Mouse (Mus musculus) CH12.LX (cell line): Measurements from ENCODE around the gene Sh3d21.

Experiments used
- POLR2A ChIP-seq: IDR thresholded peaks from 2 replicates; pipeline ENCODE4 v1.6.1; 2011; ENCODE audit warnings: low read depth, mild to moderate bottlenecking, improper control_type of control experiment, low read length
- POLR2AphosphoS2 ChIP-seq: IDR thresholded peaks from 2 replicates; pipeline ENCODE4 v1.6.1; 2011; ENCODE audit warnings: low read depth, low read length, improper control_type of control experiment

DNA sequence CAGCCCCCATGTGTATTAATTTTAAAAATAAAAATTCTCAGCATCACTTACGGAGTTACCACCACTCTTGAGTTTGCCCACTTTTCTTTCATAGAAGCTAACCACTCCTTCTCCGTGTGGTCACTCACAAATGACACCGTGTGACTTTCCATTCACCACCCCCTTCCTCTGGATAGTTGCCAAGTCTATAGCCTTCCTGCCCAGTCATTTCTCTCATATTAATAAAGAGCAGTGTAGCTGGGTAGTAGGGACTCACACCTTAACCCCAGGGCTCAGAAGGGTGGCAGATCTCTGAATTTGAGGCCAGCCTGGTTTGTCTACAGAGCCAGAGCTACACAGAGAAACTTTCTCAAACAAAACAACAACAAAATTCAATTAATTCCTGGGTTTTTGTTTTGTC, 34.2 kb upstream of the Sh3d21 start:
- TF ChIP-seq POLR2A (no peak), POLR2AphosphoS2 (no peak)
